Mouse (Mus musculus): ENCODE data around the gene Mthfd1.
"Not testable (repeated sequence)": the region's sequence is repeated elsewhere in the genome, so short reads cannot be mapped to it uniquely, and the experiment has no call there.

The Mthfd1 gene

DNA sequence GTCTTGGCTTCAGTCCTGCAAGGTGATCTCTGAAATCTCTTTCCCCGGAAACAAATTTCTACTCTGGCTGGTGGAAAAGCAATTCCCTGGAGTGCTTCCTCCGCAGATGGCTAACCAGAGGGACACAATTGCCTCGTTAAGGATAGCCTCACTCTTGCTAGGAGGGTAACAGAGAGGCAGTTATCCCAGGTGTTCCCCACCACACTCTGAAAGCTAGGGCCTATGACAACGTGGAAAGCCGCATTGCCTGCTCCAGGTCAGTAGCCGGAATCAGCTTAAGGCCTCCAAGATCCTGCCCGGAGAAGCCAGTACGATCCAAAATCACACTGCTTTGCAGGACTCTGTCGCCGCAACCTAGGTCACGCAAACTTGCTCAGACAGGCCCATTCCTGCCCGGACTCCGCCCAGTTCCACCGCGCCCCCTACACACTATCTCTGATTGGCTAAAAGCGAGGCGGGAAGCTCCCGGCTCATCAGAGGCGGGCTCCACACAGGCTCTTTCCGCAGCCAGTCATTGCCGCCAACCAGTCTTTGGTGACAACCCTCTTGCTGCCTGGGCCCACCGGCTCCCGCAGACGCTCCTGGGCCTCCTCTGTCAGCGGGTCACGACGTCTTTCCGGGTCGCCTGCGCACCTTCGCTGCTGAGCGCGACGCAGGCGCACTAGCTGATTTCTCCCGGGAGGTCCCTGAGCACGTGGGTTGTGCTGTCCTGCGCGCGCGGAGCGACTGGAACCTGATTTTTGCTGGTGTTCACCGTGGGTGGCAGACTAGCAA lies at the start of gene Mthfd1:
Gene Mthfd1 (plus strand): TSS at position 574 of the 774 bp plus-strand sequence.
- peak; percentile 83 for DNase-seq (ENCODE audit: low spot score)

DNA sequence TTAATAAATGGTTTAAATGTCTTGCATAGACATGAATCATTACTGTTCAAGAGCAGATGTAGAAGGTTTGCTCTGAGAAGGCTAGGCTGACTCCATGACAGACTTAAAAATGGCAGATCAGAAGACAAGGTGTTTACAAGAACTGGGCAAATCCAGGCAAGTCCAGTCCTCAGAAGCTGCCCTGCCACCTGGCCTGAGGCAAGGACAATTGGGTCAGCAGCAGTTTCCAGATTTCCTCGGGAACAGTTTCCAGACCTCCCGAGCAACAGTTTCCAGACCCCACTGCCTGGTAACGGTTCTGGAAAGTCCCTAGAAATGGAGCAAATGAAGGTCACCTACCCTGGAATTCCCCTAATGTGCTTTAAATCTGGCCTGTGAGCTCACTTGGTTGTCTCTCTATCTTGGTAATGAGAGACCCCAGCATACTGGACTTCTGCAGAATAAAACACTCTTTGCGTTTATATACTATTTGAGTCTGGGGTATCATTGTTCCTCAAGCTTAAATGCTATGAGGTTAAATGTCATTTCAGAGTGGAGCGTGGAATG lies 45.6 kb upstream of the Mthfd1 start:
- no peak for DNase-seq (ENCODE audit: low spot score)

DNA sequence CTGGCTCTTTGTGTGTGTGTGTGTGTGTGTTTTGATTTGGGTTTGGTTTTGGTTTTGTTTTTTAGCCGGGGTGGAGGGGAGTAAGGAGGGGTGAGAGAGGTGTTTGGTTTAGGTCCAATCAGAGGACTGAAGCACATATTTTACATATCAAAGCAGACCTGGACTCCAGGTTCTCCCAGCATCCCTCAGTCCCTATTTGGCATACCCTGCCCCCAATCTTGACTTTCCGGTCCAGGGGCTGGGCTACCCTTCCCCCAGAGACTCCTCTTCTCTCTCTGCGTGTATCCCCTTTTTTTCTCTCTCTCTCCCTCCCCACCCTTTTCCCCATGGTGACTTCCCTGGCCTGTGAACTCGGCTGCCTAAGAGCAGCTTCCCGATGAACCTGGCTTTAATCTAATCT lies 40.0 kb upstream of the Mthfd1 start:
- no peak for DNase-seq (ENCODE audit: low spot score)

DNA sequence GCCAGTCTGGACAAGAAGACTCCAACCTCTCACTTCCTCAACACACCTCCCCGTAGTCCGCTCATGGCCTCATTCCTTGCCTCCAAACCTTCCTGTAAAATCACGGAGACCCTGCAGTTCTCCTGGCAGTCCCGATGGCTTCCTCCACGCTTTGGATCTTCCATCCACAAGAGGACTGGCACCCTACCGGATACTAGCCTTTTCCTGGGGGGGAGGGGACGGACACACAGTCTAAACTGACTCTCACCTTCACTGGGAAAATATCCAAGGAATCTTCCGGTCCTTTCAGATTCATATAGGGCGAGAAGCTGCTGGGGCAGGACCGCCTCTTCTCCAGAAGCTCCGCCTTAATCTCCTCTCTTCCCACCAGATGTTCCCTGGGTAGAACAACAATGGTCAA lies 38.4 kb upstream of the Mthfd1 start:
- DNase-seq (ENCODE audit: low spot score), result no peak

DNA sequence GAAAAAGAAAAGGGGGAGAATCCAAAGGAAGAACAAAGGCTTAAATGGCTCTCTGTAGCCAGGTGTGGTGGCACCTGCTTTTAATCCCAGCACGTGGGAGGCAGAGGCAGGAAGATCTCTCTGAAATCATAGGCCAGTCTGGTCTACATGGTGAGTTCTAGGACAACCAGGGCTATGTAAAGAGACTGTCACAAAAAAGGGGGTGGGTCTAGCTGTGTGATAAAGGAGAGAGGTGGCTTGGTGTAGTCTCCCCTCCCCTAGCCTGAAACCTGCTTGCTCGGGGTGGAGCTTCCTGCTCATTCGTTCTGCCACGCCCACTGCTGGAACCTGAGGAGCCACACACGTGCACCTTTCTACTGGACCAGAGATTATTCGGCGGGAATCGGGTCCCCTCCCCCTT lies 33.0 kb upstream of the Mthfd1 start:
- not testable (repeated sequence) for DNase-seq (ENCODE audit: low spot score)

DNA sequence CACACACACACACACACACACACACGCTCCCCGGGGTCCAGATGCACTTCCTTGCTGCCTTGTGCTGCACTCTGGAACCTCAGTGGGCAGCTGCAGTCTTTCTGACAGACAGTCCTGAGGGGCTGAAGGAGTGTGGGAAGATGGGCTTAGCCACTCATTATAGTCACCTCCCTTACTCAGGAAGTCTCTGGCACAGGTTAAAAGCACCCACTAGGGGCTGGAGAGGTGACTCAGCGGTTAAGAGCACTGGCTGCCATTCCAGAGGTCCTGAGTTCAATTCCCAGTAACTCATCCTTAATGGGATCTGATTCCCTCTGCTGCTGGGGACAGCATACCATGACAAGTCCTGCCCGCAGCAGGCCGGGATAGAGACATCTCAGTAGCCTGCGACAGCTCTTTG lies 24.5 kb upstream of the Mthfd1 start:
- DNase-seq (ENCODE audit: low spot score), result no peak

DNA sequence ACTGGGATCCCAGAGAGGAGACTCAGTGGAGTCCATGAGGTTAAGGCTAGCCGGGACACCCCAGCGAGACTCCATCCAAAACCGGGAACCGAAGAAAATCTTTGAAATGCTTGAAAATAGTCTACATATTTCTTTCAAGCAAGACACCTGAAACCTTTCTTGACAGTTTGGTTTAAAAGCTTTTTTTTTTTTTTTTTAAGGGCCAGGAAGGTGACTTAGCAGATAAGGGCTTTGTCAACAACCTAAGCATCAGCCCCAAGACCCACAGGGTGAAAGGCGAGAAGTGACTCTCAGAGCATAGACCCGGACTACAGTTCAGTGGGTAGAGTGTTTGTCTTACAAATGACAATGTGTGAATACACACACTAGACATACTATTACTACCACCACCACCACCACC lies 19.8 kb upstream of the Mthfd1 start:
- DNase-seq (ENCODE audit: low spot score), result no peak

DNA sequence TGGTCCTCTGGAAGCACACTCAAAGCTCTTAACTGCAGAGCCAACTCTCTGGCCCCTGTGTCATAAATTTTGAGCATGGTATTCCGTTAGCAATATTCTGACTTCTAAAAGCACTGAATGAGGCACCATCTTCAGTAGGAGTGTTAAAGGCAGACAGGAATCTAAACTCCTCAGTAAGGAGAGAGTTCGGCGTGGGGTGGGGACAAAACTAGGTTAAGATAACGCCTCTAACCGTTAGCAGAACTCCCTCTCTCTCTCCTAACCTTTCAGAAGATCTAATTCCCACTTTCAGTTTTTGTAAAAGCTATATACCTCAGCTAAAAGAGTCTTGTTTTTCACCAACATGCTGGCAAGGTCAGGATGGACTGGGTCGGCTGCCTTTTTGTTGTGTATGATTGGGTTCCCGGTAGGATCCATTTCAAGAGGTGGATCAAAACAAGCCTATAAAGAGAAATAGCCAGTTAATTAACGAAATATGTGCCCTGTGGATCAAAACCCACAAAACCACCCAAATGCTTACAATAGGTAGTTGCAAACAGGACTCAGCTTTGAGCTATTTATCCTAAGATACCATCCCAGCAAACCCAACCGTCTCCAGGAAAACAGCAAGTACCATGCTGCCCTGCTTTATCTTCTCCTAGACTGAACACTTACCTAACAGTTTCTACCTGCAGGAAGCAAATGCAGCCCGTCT lies 15.8 kb upstream of the Mthfd1 start:
- no peak for DNase-seq (ENCODE audit: low spot score)

DNA sequence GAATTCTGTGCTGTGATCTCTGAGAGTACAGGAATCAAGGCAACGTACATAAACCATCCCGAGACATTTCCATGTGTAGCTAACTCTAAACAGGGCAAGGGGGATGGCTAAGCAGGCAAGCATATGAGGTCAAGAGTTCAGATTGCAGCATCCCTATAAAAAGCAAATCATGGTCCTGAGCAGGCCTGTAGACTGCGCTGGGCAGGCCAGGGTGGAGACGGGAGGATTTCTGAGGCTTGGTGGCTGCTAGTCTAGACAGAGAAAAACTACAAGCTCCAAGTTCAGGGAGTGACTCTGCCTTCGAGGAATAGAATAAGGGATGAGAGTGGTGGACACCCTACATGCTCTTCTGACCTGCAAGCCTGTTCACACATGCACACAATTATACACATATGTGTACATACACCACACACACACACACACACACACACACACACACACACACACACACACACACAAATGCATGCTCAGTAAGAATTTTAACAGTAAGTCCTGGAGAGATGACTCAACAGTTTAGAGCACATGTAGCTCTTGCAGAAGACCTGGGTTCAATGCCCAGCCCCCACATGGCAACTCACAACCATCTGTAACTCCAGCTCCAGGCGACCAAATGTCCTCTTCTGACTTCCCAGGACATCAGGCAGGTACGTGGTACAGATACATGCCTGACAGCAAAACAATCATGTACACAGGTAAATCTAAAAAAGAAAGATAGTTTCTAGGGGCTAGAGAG lies 15.1 kb upstream of the Mthfd1 start:
- DNase-seq (ENCODE audit: low spot score), result no peak

DNA sequence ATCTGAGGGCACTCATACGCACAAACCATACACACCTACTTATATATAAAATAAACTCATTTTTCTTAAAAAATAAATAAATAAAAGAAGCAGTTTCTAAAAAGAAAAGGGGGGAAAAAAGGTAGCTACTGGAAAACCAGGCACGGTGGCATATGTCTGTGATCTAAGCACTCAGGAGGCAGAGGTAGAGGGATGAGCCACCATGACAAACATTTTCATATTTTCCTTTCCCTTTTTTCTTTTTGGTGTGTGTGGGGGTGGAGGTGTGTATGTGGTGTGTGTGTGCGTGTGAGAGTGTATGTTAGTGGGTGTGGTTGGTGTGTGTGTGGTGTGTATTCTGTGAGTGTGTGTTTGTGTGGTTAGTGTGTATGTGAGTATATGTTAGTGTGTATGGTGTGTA lies 14.4 kb upstream of the Mthfd1 start:
- no peak for DNase-seq (ENCODE audit: low spot score)

DNA sequence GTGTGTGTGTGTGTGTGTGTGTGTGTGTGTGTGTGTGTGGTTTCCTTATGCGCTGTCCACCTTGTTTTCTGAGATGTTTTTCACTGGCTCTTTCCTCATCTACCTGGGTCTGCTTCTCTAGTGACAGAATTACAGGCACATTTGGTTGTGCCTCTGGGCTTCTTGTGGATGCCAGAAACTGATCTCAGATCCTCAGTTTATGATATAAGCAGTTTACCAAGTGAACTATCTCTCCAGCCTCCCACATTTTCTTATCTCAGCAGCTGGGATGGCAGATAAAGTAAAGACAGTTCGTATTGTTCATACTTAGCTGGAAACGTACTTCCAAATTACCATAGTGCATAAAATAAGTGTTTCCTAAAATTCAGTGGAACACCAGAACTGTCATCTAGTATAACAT lies 14.0 kb upstream of the Mthfd1 start:
- DNase-seq (ENCODE audit: low spot score), result no peak

DNA sequence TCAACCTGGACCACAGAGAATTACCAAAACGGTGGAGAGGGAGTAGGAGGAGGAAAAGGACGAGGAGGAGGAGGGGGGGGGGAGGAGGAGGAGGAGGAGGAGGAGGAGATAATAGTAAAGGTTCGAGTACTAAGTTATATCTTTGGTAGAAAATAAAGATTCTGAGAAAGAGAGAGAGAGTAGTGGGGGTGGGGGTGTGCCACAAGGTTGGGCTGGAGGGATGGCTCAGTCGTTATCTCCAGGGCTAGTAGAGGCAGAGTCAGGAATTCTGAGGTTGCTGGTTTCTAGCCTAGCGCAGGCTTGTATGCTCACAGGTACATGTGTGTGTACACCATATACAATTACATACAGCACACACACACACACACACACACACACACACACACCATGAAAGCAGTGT lies 13.3 kb upstream of the Mthfd1 start:
- DNase-seq (ENCODE audit: low spot score), result no peak

DNA sequence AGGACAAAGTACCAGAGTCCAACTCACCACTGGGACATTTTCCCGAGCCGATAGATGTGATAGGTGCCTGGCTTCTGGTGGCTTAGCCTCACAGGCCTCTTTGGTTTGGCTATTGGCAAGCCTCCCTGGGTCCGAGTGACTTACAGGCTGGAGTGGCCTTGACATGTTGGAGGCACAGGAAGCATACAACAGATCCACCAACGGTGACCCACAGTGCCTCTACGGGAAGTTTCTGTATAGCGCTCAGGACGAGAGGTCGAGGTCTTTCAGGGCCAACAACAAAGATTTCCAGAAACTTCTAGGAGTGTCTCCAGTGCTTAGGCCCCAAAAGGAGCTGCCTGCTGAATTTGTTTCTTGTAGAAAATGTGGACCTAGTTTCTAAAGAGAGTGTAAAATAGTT lies 10.1 kb upstream of the Mthfd1 start:
- no peak for DNase-seq (ENCODE audit: low spot score)

DNA sequence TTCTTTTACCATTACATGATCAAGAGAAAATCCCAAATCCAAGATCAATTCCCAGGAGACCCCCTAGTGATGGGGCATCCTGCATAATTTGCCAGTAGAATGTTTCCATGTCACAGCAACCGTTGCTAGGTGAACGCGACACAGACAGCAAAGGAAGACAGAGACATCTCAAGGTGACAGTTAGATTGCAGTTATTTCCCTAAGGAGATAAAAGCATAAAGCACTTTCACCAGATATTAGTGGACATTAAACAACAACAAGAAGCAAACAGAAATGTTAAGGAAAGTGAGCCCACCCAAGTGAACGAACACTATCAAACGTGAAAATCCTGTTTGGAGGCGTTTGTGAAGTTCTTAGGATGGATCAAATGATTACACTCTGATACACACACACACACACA lies 8.5 kb upstream of the Mthfd1 start, which contains the start of gene Tex21:
Gene Tex21 (minus strand): TSS at position 101 of the 400 bp plus-strand sequence.
- DNase-seq (ENCODE audit: low spot score), result no peak

DNA sequence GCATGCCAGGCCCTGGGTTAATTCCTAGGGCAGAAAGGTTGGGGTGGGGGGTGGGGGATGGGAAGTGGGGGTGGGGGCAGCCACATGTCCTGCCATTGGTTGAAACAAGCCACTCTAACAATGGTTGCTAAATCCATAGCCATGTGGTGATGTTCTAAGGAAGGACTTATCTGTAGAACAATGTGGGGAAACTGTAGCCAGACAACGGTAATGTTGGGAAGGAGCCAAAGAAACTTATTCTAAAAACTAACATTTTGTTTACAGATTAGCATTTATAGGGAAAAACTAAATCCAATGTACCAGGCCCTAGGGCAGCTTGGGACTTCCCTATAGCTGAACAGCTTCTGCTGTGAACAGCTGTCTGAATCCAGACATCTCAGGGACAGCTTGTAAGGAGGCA lies 2.0 kb upstream of the Mthfd1 start:
- DNase-seq (ENCODE audit: low spot score), result no peak

DNA sequence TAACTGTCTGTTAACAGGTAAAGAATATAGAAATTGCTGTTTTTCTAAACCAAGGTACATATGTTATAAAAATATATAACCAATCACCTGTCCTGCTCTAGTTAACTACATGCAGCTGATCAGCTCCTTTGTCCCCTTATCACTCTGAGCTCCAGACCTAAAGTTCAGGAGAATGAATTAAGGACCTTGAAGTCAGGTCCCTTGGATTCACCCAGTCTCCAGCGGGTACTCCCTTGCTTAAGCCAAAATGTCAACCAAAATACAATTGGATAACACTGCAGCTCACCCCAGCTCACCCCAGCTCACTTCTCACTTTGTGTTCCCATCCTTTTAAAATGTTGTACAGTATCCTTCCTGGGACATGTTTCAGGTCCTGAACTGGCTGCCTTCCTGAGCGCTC lies 1.5 kb upstream of the Mthfd1 start:
- no peak for DNase-seq (ENCODE audit: low spot score)

DNA sequence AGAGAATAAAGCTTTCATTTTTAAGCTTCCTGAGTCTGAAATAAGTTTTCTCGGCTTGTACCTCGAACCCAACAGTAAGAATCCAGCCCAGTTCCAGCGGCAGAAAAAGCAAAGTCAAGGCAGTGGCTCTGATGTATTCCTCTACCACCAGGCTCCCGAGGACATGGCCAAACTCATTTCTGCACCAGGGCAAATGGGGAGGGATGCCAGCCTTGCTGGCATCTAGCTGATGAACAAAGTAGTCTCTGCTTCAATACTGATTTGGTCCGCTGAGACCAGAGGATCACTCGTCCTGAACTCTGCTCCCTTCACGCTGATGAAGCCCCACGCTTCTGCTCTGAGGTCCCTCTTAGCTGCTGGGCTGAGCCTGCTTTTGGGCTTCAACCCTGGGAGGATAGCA lies 1.1 kb upstream of the Mthfd1 start:
- no peak for DNase-seq (ENCODE audit: low spot score)

DNA sequence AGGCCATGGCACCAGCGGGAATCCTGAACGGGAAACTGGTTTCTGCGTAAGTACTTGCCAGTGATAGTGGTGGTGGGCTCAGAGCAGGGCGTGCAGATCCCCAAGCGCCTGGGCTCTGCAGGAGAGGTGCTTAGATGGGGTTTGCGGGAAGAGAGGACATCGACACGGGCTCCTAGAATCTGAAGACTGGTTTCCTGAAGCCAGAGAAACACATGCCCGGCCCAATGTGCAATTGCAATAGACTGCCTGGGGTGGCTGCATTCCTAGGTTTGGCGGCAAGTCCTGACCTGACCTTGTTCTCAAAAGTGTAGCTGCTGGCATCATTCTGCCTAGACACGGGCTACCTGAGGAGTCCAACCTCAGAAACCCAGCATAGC lies 389 bp downstream of the Mthfd1 start:
- peak; percentile 51 for DNase-seq (ENCODE audit: low spot score)

DNA sequence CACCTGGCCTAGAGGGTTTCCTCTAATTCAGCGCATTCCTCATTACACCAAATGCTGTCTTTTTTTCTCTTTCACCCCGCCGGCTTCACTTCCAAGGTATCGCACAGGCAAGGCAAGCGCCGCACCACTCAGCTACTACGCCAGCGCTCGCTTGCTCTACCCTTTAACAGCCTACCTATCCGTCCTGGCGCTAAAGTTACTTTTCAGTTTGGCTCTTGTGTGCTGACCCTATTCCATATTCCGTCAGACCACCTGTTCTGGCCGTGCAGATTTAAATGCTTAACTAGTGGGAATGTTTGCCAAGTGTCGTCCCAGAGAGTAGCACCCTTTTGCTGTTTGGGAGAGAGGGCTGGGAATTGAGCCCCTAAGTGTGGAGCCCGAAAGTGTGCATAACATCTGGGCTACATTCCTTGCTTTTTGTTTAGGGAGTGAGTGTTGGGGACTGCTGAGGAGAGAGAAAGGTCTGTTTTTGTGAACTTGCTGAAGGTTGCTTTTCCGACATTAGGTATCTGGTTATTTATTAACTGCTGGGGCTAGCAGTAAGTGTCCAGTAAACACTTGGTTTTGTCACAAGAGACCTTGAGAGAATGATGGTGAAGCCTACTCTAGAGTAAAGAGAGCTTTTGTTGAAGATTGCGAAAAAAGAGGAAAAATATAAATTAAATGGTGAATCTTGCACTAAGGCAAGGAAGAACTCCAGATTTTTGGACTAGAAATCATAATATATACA lies 1.2 kb downstream of the Mthfd1 start:
- no peak for DNase-seq (ENCODE audit: low spot score)

DNA sequence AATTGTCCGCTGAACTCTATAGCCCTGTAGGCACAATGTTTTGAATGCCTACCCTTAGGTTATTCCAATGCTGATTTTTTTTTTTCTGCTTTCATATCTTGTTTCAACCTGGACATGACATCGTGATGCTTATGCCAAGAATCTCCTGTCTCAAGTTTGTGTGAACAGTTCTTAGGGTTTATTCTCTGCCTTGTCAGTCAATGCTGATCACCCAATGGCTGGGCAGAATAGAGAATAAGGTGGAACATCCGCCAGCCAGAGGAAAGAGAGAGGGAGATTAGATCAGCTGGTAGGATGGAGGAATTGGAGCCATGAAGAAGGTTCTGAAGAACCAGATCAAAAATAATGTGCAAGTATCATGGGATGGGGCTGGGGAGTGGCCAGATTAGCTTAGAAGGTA lies 5.6 kb downstream of the Mthfd1 start:
- no peak for DNase-seq (ENCODE audit: low spot score)

DNA sequence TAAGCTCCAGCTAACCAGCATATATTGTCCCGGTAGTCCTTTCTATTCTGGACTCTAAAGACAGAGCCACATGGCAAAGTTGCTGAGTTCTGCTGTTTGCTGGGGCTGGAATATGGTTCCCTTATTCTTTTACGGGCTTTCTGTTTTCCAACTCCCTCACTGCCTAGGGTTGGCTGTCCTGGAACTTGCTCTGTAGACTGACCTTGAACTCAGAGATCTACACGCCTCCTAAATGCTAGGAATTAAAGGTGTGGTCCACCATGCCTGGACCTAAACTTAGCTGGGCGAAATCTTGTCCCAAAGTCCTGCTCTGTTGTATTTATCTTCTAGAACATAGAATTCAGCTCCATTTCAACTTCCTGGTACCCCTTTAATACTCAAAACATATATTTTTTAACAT lies 6.5 kb downstream of the Mthfd1 start:
- DNase-seq (ENCODE audit: low spot score), result no peak

DNA sequence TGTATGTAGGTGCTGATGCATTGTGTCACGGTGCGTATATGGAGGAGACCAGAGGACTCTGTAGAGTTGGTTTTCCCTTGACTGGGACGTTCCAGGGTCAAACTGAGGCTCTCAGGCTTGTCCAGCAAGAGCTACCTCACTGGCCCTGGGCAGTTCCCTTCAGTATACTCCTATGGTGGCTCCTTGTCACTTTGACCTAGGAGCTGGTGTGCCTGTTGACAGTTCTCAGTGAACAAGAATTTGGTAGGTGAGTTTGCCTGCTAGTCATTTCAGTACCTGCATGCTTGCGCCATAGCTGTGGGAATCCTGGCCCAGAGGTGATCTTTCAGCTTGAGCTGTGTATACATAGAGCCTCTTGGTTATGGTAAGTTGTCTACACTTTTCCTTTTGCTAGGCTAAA lies 7.8 kb downstream of the Mthfd1 start:
- DNase-seq (ENCODE audit: low spot score), result no peak
